Mouse (Mus musculus) CH12.LX (cell line): ENCODE measurements around the gene Smoc1.

ENCODE experiments used
- E2F4 ChIP-seq: IDR thresholded peaks from 2 replicates; pipeline ENCODE4 v1.6.1; 2011; ENCODE audit warnings: low read depth, low read length, improper control_type of control experiment; ENCODE audit not compliant: insufficient replicate concordance
- RCOR1 ChIP-seq: conservative IDR thresholded peaks from 2 replicates; pipeline ENCODE4 v1.6.1; 2012; ENCODE audit warnings: low read depth, mild to moderate bottlenecking, inconsistent platforms, low read length, improper control_type of control experiment

DNA sequence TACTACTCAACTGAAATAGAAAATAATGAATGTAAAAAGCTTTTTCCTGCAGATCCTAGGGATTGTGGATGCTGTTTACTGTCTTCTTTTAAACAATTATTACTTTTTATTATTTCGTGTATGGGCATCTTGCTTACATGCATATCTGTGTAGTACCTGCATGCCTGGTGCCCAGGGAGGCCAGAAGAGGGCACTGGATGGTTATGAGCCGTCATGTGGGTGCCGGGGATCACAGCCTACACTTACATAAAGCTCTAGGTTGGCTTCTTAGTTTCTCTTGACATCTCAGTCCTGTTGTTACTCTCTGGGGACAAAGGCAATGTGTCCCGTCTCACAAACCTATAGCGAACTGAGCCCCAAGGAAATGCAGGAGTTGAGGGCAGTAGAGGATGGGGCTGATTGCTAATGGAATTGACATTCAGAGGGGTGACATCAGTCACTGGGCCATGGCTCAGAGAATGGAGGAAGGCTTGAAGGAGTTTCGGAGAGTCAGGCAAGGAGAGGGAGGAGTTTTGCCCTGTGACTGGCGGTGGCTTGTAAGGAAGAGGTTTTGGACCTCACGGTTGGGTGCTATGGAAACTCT is 34.0 kb upstream of the Smoc1 start:
- TF ChIP-seq RCOR1 (no peak), E2F4 (no peak)
